Mouse (Mus musculus): Measurements from ENCODE around the gene Olfr1121.
"Not testable (repeated sequence)": the region's sequence is repeated elsewhere in the genome, so short reads cannot be mapped to it uniquely, and the experiment has no call there.

Olfr1121 gene

GRCm38 (mm10) chr2:87369595-87369994 lies at the start of gene Olfr1121:
TSS of gene Olfr1121 (plus strand) at chr2:87369895.
- DNase-seq (ENCODE audit: low read depth, low spot score): no peak

GRCm38 (mm10) chr2:87354515-87354914 lies 15.2 kb upstream of the Olfr1121 start, which contains the start of gene Olfr1120:
TSS of gene Olfr1120 (plus strand) at chr2:87354815.
- no peak for DNase-seq (ENCODE audit: low read depth, low spot score)

GRCm38 (mm10) chr2:87360121-87360520 lies 9.6 kb upstream of the Olfr1121 start:
- DNase-seq (ENCODE audit: low read depth, low spot score): not testable (repeated sequence)

- no peak for DNase-seq (ENCODE audit: low read depth, low spot score)
Measured at GRCm38 (mm10) chr2:87371726-87372125, 2.0 kb downstream of the Olfr1121 start.

GRCm38 (mm10) chr2:87383935-87384334 lies 14.2 kb downstream of the Olfr1121 start:
- DNase-seq (ENCODE audit: low read depth, low spot score): no peak

GRCm38 (mm10) chr2:87385549-87385948 lies 15.9 kb downstream of the Olfr1121 start, which contains the start of gene Olfr1122:
TSS of gene Olfr1122 (plus strand) at chr2:87385849.
- DNase-seq (ENCODE audit: low read depth, low spot score): no peak

- not testable (repeated sequence) for DNase-seq (ENCODE audit: low read depth, low spot score)
Measured at GRCm38 (mm10) chr2:87393605-87394004, 23.9 kb downstream of the Olfr1121 start.

GRCm38 (mm10) chr2:87394686-87395085 lies 25.0 kb downstream of the Olfr1121 start:
- not testable (repeated sequence) for DNase-seq (ENCODE audit: low read depth, low spot score)

GRCm38 (mm10) chr2:87416335-87416734 lies 46.6 kb downstream of the Olfr1121 start, which contains the start of gene Olfr1123:
TSS of gene Olfr1123 (plus strand) at chr2:87416635.
- no peak for DNase-seq (ENCODE audit: low read depth, low spot score)

Measured in WW6 (cell line).